Mouse (Mus musculus) gastrocnemius, postnatal 36 days (tissue): ENCODE results near the gene Desi1. TPM values are rescaled to one million over a fixed set of nuclear protein-coding genes. Genes with fewer than 3 reads are reported as not detected.

ENCODE experiments used
- DNase-seq, 2 experiments: peaks; one replicate each; pipeline ENCODE4 v3.0.0; 2022
- intact Hi-C: fragments of 180-260 bp; cut with DNase I; formaldehyde crosslinking; loops from one replicate; pipeline ENCODE4 v1.15.1; 2025
- total RNA-seq, 2 experiments: library from RNA; stranded (reverse); gene quantifications; 2 replicates each; pipeline ENCODE4 v1.2.3; 2021

Gene Desi1
- total RNA-seq, 2 experiments from 2014 or later, result 16.7 to 17.7 TPM

DNA sequence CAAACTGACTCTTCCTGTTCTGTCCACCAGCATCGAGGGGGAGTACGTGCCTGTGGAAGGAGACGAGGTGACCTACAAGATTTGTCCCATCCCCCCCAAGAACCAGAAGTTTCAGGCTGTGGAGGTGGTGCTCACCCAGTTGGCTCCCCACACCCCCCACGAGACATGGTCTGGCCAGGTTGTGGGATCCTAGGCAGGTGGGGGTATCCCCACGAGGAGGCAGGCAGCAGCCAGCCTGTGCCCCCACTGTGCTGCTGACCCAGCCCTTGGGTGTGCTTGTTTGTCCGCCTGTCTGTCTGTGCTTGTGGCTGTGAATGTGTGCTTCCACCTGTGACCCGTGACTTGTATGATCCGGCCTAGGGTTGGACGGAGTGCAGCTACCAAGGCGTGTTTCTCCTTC, 84.6 kb downstream of the Desi1 start:
- intact Hi-C loops, result no loop called here
- no peak for DNase-seq

- DNase-seq, result no peak
- intact Hi-C loops, result no loop called here
Measured at GRCm38 (mm10) chr15:81943176-81943749, 90.4 kb downstream of the Desi1 start.

Other genes starting within 250 kb of the Desi1 start
- gene Tef, start 231.4 kb downstream of the Desi1 start, total RNA-seq, result 100 to 1,000 TPM; 167 to 181 TPM
- 100 to 1,000 TPM in 1 of 2 experiments, 10 to 100 TPM in 1; 90.3 to 144 TPM for gene Tob2, start 175.1 kb downstream of the Desi1 start, total RNA-seq
- 10 to 100 TPM; 38.1 to 39.4 TPM for gene Phf5a, start 162.0 kb downstream of the Desi1 start, total RNA-seq
- gene Aco2, start 161.6 kb downstream of the Desi1 start, total RNA-seq, result 1,000 to 10,000 TPM; 1,185 to 1,290 TPM
- gene Polr3h, start 107.6 kb downstream of the Desi1 start, total RNA-seq, result 1 to 10 TPM; 7.7 TPM
- 1 to 10 TPM; 1.8 to 2.3 TPM for gene Csdc2, start 97.1 kb downstream of the Desi1 start, total RNA-seq
- 10 to 100 TPM; 14.7 to 15.5 TPM for gene Pmm1, start 72.9 kb downstream of the Desi1 start, total RNA-seq
- not detected for gene 1700029P11Rik, start 53.3 kb downstream of the Desi1 start, total RNA-seq
- gene Xrcc6, start 46.0 kb downstream of the Desi1 start, total RNA-seq, result 10 to 100 TPM; 17.8 to 22.9 TPM
- gene Snu13, start 13.7 kb upstream of the Desi1 start, total RNA-seq, result 10 to 100 TPM; 36.0 to 47.5 TPM
- gene 4930407I10Rik, start 25.3 kb upstream of the Desi1 start, total RNA-seq, result not detected
- under 1 TPM; 0.08 to 0.15 TPM for gene Mei1, start 36.1 kb upstream of the Desi1 start, total RNA-seq
- gene Ccdc134, start 94.1 kb upstream of the Desi1 start, total RNA-seq, result 10 to 100 TPM; 10.2 to 17.0 TPM
- 1 to 10 TPM; 9.2 to 9.8 TPM for gene Srebf2, start 113.3 kb upstream of the Desi1 start, total RNA-seq
- not detected for gene Shisa8, start 179.0 kb upstream of the Desi1 start, total RNA-seq
- not detected for gene Tnfrsf13c, start 190.5 kb upstream of the Desi1 start, total RNA-seq
- gene Cenpm, start 210.9 kb upstream of the Desi1 start, total RNA-seq, result under 1 TPM; 0.46 to 0.79 TPM
- not detected for gene 1500009C09Rik, start 218.5 kb upstream of the Desi1 start, total RNA-seq
- gene Sept3, start 241.0 kb upstream of the Desi1 start, total RNA-seq, result under 1 TPM; 0.31 to 0.91 TPM